Mouse (Mus musculus) ovary, postnatal 10 days (tissue): ENCODE measurements around the gene Ripor1.

Experiments
- DNase-seq: peaks from one replicate; pipeline ENCODE4 v3.0.0; 2022; ENCODE audit warnings: low spot score

Ripor1 gene

GRCm38 (mm10) chr8:105606189-105607023 lies 1.4 kb downstream of the Ripor1 start:
- peak; percentile 52 for DNase-seq

DNA sequence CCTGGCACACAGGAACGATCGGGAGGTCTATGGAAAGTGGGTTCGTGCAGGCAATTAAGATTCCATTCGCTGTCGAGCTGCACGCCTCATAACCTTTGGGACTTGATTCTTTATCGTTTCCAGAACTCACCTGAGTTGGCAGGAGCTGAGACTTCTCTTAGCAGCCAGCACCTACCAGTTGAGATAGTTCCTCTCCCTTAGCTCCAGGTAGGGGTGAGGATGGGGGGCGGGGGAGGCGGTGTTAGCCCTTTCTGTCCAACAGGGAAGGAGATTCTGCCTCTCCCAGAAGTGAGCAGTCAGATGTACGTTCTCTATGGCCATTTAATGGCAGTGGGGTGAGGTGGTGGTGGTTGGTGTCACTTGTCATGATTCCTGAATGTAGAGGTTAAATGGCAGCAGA lies 2.0 kb downstream of the Ripor1 start:
- no peak for DNase-seq

- DNase-seq = no peak
These were observed 2.6 kb downstream of the Ripor1 start for GRCm38 (mm10) chr8:105607684-105608083.

GRCm38 (mm10) chr8:105609355-105609754 lies 4.3 kb downstream of the Ripor1 start:
- no peak for DNase-seq

GRCm38 (mm10) chr8:105609771-105610170 lies 4.7 kb downstream of the Ripor1 start:
- no peak for DNase-seq

- no peak for DNase-seq
These were observed 6.8 kb downstream of the Ripor1 start for GRCm38 (mm10) chr8:105611836-105612235.

DNA sequence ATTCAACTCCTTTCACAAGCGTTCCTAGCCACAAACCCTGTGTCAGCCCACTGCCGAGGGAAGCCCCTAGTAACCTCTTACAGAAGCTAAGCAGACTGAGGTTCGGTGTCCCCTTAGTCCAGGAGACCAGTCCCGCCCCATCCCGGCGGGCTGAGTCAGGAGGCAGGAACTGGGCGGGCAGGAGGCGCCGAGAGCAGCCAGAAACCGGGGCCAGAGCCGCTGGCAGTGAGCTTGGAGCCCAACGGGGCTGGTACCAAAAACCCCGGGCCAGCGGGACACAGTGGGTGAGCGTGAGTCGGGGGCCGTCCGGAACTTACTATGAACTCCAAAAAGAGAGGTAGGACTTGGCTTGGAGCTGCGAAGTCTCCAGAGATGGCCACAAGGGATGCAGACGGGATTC lies 8.0 kb downstream of the Ripor1 start:
- DNase-seq = no peak

DNA sequence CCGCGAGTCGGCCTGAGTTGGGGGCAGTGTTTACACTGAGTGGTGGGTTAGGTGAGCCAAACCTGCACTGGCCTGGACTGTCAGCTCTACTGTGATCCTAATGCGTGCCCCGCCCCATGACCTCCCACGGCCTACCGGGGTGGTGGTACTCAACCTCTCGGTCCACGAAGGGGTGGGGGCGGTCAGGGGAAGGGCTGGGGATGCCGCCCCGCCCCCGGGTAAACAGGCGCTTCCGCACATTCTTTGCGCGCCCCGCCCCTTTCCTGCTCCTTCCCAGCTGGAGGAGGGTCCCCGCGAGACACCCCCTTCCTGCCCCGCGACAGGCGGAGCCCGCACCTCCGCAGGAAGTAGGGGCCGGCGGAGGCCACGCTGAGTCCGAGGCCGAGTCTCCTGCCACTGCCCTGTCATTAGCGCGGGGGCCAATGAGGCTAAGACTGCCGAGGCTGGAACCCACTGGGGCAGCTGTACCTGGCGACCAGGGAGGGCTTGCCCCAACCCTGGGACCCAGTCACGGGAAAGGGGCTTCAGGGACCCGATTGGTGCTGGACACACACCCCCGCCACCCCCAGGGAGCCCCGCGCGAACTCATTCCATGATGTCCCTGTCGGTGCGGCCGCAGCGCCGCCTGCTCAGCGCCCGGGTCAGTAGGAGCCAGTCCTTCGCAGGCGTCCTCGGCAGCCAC lies 8.9 kb downstream of the Ripor1 start:
- no peak for DNase-seq

GRCm38 (mm10) chr8:105615942-105616341 lies 10.9 kb downstream of the Ripor1 start:
- DNase-seq = no peak

DNA sequence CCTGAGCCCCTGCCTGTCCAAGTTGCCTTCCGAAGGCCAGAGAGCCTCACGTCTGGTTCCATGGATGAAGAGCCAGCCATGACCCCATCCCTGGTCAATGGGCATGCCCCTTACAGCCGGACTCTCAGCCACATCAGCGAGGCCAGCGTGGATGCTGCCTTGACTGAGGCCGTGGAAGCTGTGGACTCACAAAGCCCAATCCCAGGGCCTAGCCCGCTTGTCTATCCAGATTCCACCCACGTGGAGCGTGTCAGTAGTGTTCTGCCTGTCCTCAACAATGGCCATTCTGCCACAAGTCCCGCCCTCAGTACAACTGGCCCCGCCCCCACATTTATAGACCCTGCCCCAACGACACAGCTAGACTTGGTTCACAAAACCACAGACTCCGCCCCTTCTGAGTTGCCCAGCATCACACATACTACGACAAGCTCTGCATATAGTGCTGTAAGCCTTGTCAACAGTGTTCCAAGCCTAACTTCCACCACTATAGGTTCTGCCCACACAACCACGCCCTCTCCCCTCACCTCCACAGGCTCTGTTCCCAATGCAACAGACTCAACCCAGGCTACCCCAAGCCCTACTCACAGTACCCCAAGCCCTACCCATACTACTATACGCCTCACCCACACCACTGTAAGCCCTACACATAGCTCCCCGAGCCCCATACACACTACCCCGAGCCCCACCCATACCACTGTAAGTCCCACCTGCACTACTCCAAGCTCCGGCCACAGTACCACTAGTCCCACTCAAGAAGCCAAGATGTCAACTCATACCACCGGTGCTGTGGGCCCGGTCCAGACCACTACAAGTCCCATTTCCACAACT lies 12.6 kb downstream of the Ripor1 start:
- DNase-seq = no peak

- no peak for DNase-seq
These were observed 13.2 kb downstream of the Ripor1 start for GRCm38 (mm10) chr8:105618279-105618634.

DNA sequence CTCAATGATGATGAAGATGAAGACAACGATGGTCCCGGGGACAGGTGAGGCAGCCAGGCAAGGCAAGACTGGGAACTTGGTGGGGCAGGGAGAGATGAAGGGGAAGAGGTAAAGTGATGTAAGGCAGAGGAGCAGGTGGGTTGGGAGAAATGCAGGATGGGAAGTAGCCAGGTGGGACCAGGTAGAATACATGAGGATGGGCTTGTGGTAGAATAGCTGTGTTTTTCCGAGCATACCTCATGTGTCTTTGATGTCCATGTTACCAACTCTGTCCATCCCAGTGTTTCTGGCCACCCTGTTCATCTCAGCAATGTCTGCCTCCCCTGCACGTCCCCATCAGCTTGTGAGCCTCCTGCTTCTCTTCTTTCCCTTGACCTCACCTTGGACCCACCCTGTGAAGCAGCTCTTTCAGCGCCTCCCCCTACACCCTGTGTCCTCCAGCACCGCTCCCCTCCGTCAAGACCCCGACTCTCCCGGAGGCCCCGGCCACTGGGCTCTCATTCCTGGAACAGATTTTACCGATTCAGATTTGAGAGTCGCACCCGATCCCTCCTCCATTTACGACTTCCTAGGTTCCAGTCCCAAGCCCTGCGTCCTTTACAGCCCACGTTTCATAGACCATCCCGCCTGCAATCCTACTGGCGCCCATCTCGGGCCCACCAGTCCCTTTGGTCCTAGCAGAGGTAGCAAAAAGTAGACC lies 14.0 kb downstream of the Ripor1 start:
- DNase-seq = no peak

- no peak for DNase-seq
These were observed 15.2 kb downstream of the Ripor1 start for GRCm38 (mm10) chr8:105620211-105620610.

GRCm38 (mm10) chr8:105620946-105621720 lies 16.1 kb downstream of the Ripor1 start:
- no peak for DNase-seq

DNA sequence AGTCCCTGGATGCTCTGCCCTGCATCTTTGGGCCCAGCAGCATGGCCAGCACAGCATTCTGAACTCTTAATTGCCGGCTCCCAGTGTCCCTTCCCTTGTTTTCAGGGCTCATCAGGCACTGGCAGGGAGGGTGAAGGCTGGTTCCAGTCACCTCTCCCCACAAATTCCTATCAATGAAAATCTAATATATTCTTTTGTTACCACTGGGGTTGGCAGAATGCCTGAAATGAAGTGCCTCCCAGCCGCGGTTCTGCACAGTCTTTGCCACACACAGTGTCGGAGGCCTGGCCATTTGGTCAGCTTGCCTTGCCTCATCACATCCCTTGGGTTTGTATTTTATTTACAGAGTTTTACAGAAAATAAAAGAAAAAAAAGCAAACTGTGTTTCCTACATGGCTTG lies 16.8 kb downstream of the Ripor1 start:
- DNase-seq = no peak

DNA sequence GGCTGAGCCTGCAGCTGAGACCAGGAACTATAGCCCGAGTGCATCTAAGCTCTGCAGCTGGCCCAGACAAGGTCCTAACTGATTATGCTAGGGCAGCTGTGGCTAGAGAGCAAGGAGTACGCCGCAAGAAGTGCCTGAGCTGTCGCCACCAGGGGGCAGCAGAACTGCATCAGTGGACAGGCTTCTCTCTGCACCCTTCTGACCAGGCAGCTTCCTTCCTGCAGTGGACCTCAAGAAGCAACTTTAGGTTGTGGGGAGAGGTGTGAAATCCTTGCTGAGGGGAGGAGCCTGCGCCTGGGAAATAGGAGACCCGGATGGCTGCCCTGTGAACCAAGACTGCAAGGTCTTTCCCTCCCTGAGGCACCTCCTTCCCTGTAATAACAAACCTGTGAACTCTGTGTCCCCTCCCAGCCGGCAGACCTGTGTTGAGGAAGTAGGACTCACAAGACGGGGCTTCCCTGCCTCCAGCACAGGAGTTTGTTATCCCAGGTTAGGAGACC lies 17.4 kb downstream of the Ripor1 start:
- DNase-seq = peak; percentile 92

- no peak for DNase-seq
These were observed 18.1 kb downstream of the Ripor1 start for GRCm38 (mm10) chr8:105623118-105623517.

DNA sequence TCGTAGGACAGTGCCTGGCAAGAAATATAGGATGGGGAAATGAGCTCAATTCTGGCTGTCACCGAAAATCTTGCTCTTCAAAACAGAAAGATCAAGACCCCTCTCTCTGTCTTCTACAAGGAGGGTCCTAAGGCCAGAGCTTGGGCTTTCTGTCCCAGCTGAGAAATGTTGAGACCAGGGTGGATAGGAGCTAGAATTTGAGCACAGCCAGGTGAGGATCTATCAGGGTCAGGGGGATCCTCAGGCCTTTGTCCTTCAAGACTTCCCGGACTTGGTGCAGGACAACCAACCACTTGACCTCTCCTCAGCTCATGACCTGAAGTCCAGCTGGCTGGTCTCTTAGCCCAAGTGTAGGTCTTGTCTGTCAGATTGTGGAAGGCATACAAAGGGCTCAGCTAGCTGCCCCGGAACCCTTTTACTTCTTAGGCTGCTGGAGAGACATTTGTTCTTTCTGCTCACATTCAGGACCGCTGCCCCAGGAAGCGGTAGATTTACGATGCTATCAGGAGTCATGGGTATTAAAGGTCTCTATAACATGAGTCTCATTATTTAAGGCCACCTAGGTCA lies 18.7 kb downstream of the Ripor1 start:
- DNase-seq = no peak

DNA sequence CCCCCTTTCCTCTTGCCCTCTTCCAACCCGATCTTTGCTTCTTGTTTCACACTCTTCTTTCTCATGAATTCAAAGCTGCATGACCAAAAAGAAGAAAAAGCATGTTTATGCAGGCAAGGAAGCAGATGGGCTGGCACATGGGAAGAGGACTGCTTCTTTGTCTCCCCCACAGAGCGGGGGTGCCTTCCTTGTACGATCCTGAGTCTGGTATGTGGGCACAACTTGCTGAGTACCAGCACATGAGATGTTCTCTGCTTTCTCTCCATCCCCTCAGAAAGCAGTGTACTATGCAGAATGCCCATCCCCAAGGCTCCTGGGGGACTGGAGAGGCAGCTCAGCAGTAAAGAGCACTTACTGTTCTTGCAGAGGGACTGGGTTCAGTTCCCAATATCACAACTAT lies 19.3 kb downstream of the Ripor1 start:
- no peak for DNase-seq

DNA sequence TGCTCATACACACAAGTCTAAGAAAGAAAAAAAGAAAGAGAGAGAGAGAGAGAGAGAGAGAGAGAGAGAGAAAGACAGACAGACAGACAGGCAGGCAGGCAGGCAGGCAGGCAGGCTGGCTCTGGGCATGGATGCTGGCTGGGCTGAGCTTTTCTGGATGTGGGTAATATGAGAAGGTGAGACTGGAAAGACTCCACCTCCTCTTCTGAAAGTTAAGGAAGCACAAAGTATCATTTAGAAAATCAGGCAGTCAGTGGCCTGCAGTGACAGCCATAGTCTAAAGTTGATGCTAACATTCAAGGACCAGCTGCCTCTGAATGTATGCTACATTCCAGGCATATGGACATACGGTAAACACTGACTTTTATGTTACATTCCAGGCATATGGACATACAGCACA lies 19.8 kb downstream of the Ripor1 start:
- DNase-seq = no peak

DNA sequence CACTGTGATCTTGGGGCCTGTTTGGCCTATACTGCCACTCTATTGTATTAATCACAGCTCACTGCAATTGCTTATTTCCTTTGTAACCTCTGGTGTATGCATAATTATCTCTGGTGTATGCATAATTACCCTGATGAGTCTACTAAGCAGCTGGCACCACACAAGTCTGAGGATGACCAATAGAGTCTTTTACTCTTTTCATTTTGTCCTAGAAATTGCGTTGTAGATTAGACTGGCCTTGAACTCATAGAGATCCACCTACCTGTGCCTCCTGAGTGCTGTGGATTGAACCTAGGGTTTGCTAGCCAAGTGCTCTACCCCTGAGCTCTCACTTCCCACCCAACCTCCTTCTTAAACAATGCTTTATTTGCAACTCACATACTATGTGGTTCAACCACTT lies 21.0 kb downstream of the Ripor1 start:
- DNase-seq = no peak
